Mouse (Mus musculus) monocyte, adult 59 days (primary cell): Measurements from ENCODE around the gene Tacc3. TPM values are rescaled to one million over a fixed set of nuclear protein-coding genes. Genes with fewer than 3 reads are reported as not detected.

Experiments
- total RNA-seq, 2 experiments: library from RNA; stranded (reverse); gene quantifications; one replicate each; pipeline ENCODE4 v1.2.4; 2023

Tacc3 gene
- 1 to 10 TPM; 6.1 to 8.0 TPM for total RNA-seq

GRCm38 (mm10) chr5:33657787-33658663 lies at the start of gene Tacc3, which contains the start of gene Tmem129:
Gene Tacc3, plus strand, starts transcription at chr5:33658128.
Gene Tmem129, minus strand, starts transcription at chr5:33658416.

GRCm38 (mm10) chr5:33629301-33629987 lies 28.5 kb upstream of the Tacc3 start, which contains the start of the genes Fam53a and Gm9903:
Gene Fam53a, minus strand, starts transcription at chr5:33629635.
Gene Gm9903, plus strand, starts transcription at chr5:33629925.

GRCm38 (mm10) chr5:33651921-33652782 lies 5.8 kb upstream of the Tacc3 start, which contains the start of gene Slbp:
Gene Slbp, minus strand, starts transcription at chr5:33652574.

GRCm38 (mm10) chr5:33721541-33722265 lies 63.8 kb downstream of the Tacc3 start, which contains the start of gene Fgfr3:
Gene Fgfr3, plus strand, starts transcription at chr5:33721674.

Other genes starting within 250 kb of the Tacc3 start
- not detected for gene Nkx1-1, start 224.2 kb upstream of the Tacc3 start, total RNA-seq
- gene Fam53a, start 28.5 kb upstream of the Tacc3 start, total RNA-seq, result 10 to 100 TPM; 20.6 to 25.2 TPM
- under 1 TPM in 1 of 2 experiments, not detected in 1; 0.45 TPM for gene Gm9903, start 28.2 kb upstream of the Tacc3 start, total RNA-seq
- 10 to 100 TPM; 49.8 to 60.6 TPM for gene Slbp, start 5.6 kb upstream of the Tacc3 start, total RNA-seq
- 1 to 10 TPM; 6.3 to 7.6 TPM for gene Tmem129, start 288 bp downstream of the Tacc3 start, total RNA-seq
- under 1 TPM in 1 of 2 experiments, not detected in 1; 0.89 TPM for gene Fgfr3, start 63.5 kb downstream of the Tacc3 start, total RNA-seq
- 10 to 100 TPM; 45.3 to 61.2 TPM for gene Letm1, start 124.7 kb downstream of the Tacc3 start, total RNA-seq
- gene Nsd2, start 162.6 kb downstream of the Tacc3 start, total RNA-seq, result 10 to 100 TPM; 27.1 to 30.3 TPM